Mouse (Mus musculus): ENCODE measurements around the gene Lin7b. TPM values are rescaled to one million over a fixed set of nuclear protein-coding genes. Genes with fewer than 3 reads are reported as not detected.
A peak's percentile ranks its signal among the peaks of the same experiment; 100 is the strongest.
"Not testable (repeated sequence)": the region's sequence is repeated elsewhere in the genome, so short reads cannot be mapped to it uniquely, and the experiment has no call there.

Gene Lin7b
- polyA plus RNA-seq, 1 experiment from 2014 or later = 1.9 TPM

DNA sequence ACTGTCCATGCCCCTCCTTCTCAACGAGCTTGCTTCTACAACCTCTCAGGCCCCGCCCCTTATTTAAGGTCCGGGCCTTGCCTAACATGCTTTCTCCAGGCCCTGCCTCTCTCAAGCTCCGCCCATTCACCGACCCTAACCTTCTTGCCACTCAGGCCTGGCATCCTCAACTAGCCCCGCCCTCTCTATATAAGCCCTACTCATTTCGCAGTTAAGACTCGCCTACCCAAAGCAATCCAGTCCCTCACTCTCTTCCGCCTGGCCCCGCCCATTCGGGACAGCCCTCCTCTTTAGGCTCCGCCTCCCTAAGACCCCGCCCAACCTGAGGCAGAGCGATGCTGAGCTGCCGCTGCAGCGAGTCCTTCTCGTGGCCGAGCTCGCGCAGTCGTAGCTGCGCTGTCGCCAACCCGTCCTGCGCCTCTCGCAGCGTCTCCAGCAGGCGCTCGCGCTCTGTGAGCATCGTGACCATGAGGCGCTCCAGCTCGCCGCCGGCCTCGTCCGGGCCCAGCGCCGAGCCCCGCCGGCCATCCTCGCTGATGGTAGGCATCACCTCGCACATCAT lies 9.1 kb downstream of the Lin7b start:
- peaks cover 9% of the 10 kb centered on the region; the same call in 1 of the 2 replicates for H3K4me1 ChIP-seq
- H3K9me3 ChIP-seq = no peaks in the 10 kb centered on the region
- H3K27me3 ChIP-seq = peaks cover 63% of the 10 kb centered on the region
- no peak overlapping the region for H3K27ac ChIP-seq
- peak; percentile 78 for ATAC-seq (ENCODE audit: insufficient number of reproducible peaks, insufficient read depth, low FRiP score, low TSS enrichment)
- under 1% methylated on average over 43 of the region's 43 CpGs for WGBS
- H3K9ac ChIP-seq = peak overlapping the region; percentile 45
- no peaks in the 10 kb centered on the region for H3K36me3 ChIP-seq
- peak overlapping the region; percentile 62 for H3K4me2 ChIP-seq (replicated peaks)
- peak overlapping the region; percentile 40 for H3K4me3 ChIP-seq

DNA sequence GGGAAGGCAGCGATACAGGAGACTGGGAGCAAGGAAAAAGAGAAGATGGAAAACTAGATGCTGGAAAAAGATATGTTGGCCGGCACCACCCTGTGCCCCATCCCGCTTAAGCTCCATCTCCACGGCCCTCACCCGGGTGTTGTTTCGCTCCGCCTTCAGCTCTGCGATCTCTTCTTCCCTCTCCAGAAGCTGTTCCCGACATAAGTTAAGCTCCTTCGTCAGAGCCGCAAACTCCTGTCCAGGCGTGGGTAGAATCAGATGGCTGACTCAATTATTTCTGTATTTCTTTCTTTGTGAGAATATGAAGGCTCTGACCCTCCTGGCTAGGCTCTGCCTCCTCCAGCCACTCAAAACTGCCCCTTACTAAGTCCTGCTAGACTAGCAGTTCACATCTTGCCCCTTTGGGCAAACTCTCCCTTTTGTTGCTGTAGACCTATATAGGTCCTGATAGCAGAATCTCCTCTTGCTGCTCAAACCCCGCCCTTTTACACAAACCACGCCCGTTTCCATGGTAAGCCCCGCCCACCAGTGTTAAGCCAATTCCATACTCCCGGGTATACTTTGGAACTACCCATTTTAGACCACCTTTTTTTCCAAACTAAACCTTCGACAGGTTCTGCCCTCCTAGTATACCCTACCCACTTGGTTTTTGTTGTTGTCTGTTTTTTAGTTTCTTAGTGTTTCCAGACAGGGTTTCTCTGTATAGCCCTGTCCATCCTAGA lies 9.8 kb downstream of the Lin7b start:
- Histone ChIP-seq H3K27me3 (peaks cover 63% of the 10 kb centered on the region), H3K4me2 (replicated peaks) (no peak overlapping the region), H3K27ac (no peak overlapping the region), H3K9me3 (no peaks in the 10 kb centered on the region), H3K4me3 (peak overlapping the region; percentile 40), H3K4me1 (peaks cover 5% of the 10 kb centered on the region; the same call in 1 of the 2 replicates), H3K36me3 (no peaks in the 10 kb centered on the region), H3K9ac (no peak overlapping the region)
- WGBS = 48% methylated on average over 18 of the region's 18 CpGs
- no peak for ATAC-seq (ENCODE audit: insufficient number of reproducible peaks, insufficient read depth, low FRiP score, low TSS enrichment)

DNA sequence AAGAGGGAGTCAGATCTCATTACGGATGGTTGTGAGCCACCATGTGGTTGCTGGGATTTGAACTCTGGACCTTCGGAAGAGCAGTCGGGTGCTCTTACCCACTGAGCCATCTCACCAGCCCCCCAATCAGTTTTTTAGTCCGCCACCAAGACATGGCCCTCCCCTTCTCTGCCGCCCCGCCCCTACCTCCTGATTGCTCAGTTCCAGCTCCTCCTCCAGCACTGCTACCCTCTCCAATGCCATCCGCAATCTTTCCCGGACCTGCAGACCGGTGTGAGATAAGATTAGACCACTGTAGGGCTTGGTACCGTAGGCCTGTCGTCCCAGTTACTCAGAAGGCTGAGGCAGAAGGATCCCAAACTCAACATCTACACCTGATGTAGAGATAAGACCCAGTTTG lies 11.3 kb downstream of the Lin7b start:
- H3K27me3 ChIP-seq = peaks cover 49% of the 10 kb centered on the region
- WGBS = 59% methylated on average over 11 of the region's 11 CpGs
- not testable (repeated sequence) for ATAC-seq (ENCODE audit: insufficient number of reproducible peaks, insufficient read depth, low FRiP score, low TSS enrichment)

DNA sequence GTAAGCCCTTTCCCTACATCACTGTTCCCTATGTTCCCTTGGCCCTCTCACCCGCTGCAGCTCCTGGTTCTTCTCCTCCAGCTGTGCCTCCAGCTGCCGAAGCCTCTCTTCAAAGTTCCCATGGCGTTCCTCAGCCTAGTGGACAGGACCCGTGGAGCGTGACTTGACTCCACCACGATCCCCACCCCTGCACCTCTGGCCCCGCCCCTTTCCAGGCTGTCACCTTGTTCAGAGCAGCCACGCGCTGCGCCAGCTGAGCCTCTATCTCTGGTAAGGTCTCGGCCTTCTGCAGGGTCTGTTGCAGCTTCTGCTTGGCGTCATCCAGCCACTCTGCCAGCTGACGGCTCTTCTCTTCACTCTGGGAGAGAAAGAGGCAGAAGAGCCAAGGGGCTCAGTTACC lies 14.3 kb downstream of the Lin7b start:
- ATAC-seq (ENCODE audit: insufficient number of reproducible peaks, insufficient read depth, low FRiP score, low TSS enrichment) = no peak
- Histone ChIP-seq H3K4me2 (replicated peaks) (no peak overlapping the region), H3K36me3 (no peaks in the 10 kb centered on the region), H3K27ac (no peak overlapping the region), H3K9me3 (no peaks in the 10 kb centered on the region), H3K4me1 (no peaks in the 10 kb centered on the region), H3K4me3 (no peak overlapping the region), H3K27me3 (peaks cover 23% of the 10 kb centered on the region), H3K9ac (no peak overlapping the region)
- WGBS = 57% methylated on average over 13 of the region's 13 CpGs

More for the DNA sequence above, 11.3 kb downstream of the Lin7b start:
- H3K9me3 ChIP-seq; H3K4me1 ChIP-seq; H3K4me3 ChIP-seq; H3K4me2 ChIP-seq (replicated peaks); H3K27ac ChIP-seq; H3K36me3 ChIP-seq; H3K9ac ChIP-seq: not testable (repeated sequence)

DNA sequence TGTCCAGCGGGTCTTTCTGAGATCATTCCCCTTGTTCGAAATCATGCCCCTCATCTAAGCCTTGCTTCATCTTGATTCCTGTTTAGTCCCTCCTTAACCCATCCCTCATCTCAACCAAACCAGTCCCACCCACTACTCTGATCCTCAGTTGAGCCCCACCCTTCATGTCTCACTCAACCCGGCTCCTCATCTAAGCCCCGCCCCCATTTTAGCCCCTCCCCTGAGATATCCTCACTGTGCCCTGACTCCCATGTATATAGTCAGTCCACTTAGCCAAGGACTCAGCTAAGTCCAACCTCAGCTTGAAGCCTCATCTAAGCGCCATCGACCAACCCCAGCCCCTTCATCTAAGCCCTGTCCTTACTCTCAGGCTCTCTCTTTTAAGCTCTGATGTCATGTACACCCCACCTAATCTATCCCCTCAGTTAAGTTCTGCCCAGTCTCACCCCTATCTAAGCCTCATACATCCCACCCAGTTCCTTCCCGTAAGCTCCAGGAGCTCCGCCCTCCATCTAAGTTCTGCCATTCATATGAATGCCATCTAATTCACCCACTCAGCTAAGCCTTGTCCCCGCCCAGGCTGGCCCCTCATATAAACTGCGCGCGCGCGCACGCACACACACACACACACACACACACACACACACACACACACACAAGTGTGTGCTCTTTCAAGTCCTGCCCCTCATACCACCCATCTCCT lies 14.9 kb downstream of the Lin7b start:
- Histone ChIP-seq H3K4me2 (replicated peaks) (no peak overlapping the region), H3K27me3 (peaks cover 17% of the 10 kb centered on the region), H3K9me3 (no peaks in the 10 kb centered on the region), H3K36me3 (no peaks in the 10 kb centered on the region), H3K4me3 (no peak overlapping the region), H3K27ac (no peak overlapping the region), H3K9ac (no peak overlapping the region), H3K4me1 (no peaks in the 10 kb centered on the region)
- ATAC-seq (ENCODE audit: insufficient number of reproducible peaks, insufficient read depth, low FRiP score, low TSS enrichment) = no peak
- 78% methylated on average over 15 of the region's 15 CpGs for WGBS

DNA sequence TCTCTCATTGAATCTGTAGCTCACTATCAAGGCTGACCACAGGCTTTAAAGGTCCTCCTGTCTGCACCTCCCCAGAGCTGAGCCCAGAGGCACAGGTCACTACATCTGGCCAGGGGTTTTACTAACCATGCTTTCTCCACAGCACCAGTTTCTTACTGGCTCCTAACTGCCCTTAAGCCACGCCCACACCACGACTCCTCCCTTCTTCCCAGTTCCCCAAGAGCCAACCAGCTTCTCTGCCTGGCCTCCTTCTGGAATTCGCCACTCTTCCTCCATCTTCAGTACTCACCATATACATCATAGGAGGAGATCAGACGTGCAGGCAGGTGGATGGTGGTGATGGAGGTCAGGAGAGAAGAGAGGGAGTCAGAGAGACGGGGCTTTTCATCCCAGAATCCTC lies 17.3 kb downstream of the Lin7b start:
- H3K9ac ChIP-seq = no peak overlapping the region
- H3K9me3 ChIP-seq = no peaks in the 10 kb centered on the region
- H3K36me3 ChIP-seq = no peaks in the 10 kb centered on the region
- H3K4me1 ChIP-seq = no peaks in the 10 kb centered on the region
- no peak overlapping the region for H3K27ac ChIP-seq
- H3K27me3 ChIP-seq = peaks cover 8% of the 10 kb centered on the region; the same call in 1 of the 2 replicates
- WGBS = 22% methylated on average over 5 of the region's 5 CpGs
- no peak overlapping the region for H3K4me2 ChIP-seq (replicated peaks)
- H3K4me3 ChIP-seq = no peak overlapping the region
- no peak for ATAC-seq (ENCODE audit: insufficient number of reproducible peaks, insufficient read depth, low FRiP score, low TSS enrichment)

DNA sequence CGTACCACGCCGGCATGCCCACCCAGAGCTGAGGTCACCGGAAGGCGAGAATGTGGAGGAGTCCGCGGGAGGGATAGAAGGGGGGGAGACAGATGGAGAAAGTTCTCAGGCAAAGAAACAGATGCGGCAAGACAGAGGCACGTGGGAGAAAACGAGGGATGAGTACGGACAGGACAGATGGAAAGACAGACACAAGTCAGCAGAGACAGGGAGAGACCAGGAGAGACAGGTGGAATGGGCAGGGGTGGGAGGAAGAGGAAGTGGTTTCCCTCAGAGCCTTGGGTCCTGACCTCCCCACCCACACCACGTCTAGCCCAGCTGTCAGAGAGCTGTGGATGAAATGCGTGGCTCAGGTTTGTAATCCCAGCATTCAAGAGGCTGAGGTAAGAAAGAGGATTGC lies 23.5 kb downstream of the Lin7b start:
- WGBS = 74% methylated on average over 13 of the region's 13 CpGs

DNA sequence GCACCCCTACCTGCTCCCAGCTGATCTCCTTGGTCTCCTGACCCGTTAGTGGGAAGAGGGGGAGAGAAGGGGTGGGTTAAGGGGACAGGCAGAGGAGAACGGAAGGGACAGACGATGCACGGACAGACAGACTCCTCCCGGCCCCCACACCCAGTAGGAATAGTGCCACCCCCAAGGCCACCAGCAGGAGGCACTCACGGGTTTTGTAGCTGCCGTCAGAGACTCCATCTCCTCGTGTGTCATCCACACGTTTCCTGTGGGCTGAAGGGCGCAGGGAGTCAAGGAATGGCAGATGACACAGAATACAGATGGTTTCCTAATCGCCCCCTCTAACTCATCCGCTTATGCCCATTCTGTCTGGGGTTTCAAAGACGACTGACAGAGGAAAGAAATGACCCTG lies 26.8 kb downstream of the Lin7b start:
- Histone ChIP-seq H3K27ac (no peak overlapping the region), H3K4me3 (no peak overlapping the region), H3K9me3 (no peaks in the 10 kb centered on the region), H3K4me1 (peaks cover 23% of the 10 kb centered on the region), H3K27me3 (no peaks in the 10 kb centered on the region; the same call in 1 of the 2 replicates), H3K9ac (no peak overlapping the region), H3K36me3 (no peaks in the 10 kb centered on the region), H3K4me2 (replicated peaks) (no peak overlapping the region)
- WGBS = 21% methylated on average over 13 of the region's 13 CpGs
- no peak for ATAC-seq (ENCODE audit: insufficient number of reproducible peaks, insufficient read depth, low FRiP score, low TSS enrichment)

More for the DNA sequence above, 23.5 kb downstream of the Lin7b start:
- Histone ChIP-seq H3K27me3 (no peaks in the 10 kb centered on the region; the same call in 1 of the 2 replicates), H3K4me1 (no peaks in the 10 kb centered on the region), H3K27ac (no peak overlapping the region), H3K9ac (no peak overlapping the region), H3K9me3 (no peaks in the 10 kb centered on the region), H3K36me3 (no peaks in the 10 kb centered on the region), H3K4me3 (no peak overlapping the region), H3K4me2 (replicated peaks) (no peak overlapping the region)
- no peak for ATAC-seq (ENCODE audit: insufficient number of reproducible peaks, insufficient read depth, low FRiP score, low TSS enrichment)

DNA sequence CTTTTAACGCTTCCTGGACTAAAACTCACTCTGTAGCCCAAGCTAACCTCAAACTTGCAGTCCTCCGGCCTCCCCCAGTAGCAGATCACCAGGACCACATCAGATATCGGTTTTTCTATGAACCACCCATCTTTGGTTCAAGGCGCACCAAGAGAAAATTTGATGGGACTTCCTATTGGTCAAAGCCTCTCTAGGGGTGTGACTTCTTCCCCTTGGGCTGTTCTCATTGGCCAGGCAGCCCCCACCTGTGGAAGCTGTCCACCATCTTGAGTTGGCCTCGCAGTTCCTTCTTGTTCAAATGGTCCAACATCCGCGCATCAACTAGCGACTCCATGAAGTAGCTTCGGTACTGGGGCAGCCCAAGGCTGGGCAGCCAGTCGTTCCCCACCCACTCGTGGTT lies 28.3 kb downstream of the Lin7b start:
- no peak overlapping the region; the same call in 1 of the 2 replicates for H3K27ac ChIP-seq
- no peak overlapping the region for H3K9ac ChIP-seq
- no peaks in the 10 kb centered on the region for H3K9me3 ChIP-seq
- H3K4me2 ChIP-seq (replicated peaks) = no peak overlapping the region
- 92% methylated on average over 11 of the region's 11 CpGs for WGBS
- H3K4me3 ChIP-seq = no peak overlapping the region
- no peak for ATAC-seq (ENCODE audit: insufficient number of reproducible peaks, insufficient read depth, low FRiP score, low TSS enrichment)
- peaks cover 32% of the 10 kb centered on the region for H3K4me1 ChIP-seq
- H3K36me3 ChIP-seq = no peaks in the 10 kb centered on the region
- H3K27me3 ChIP-seq = no peaks in the 10 kb centered on the region; the same call in 1 of the 2 replicates

DNA sequence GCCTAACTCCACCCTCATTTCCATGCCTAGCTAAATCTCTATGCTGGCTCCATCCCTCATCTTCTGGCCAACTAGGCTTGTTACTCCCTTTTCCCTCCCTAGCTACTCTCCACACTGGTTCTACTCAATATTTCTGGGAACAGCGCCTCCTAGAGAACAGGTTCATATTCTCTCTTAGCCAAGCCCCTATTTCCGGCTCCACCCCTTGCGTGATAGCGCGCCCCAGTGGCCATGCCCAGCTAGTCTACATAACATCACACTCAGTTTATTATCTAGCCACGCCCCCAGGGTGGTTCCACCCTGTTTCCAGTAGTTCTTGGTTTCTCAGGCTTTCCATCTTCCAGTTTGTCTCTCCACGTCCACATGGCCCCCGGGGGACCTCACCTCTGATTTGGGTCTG lies 29.1 kb downstream of the Lin7b start:
- Histone ChIP-seq H3K9ac (no peak overlapping the region), H3K9me3 (no peaks in the 10 kb centered on the region), H3K27me3 (no peaks in the 10 kb centered on the region; the same call in 1 of the 2 replicates), H3K4me2 (replicated peaks) (peak overlapping the region; percentile 93), H3K4me3 (peak overlapping the region; percentile 52), H3K36me3 (no peaks in the 10 kb centered on the region), H3K4me1 (peaks cover 32% of the 10 kb centered on the region), H3K27ac (peak overlapping the region; percentile 72)
- 2% methylated on average over 8 of the region's 8 CpGs for WGBS
- ATAC-seq (ENCODE audit: insufficient number of reproducible peaks, insufficient read depth, low FRiP score, low TSS enrichment) = no peak

DNA sequence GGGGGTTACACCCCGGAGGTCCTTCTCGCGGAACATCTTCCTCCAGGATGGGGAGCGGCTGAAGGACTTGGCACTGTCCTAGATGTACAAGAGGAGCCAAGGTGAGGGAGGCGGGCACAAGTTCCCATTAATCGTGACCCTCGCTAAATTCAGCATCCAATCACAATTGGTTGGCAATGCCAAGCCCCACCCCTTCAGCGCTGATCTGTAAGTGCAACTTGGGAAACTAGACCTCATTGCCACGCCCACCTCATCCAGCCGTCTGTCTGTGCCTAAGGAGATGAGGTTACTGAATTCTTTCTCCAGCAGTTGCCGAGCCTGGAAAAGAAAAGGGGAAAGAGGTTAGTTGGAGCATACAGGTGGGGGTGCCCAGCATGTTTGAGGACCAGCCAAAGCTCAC lies 29.7 kb downstream of the Lin7b start:
- Histone ChIP-seq H3K4me2 (replicated peaks) (peak overlapping the region; percentile 93), H3K36me3 (no peaks in the 10 kb centered on the region), H3K27me3 (no peaks in the 10 kb centered on the region; the same call in 1 of the 2 replicates), H3K9me3 (no peaks in the 10 kb centered on the region), H3K4me3 (peak overlapping the region; percentile 52), H3K27ac (peak overlapping the region; percentile 72), H3K9ac (peak overlapping the region; percentile 63), H3K4me1 (peaks cover 32% of the 10 kb centered on the region)
- under 1% methylated on average over 11 of the region's 11 CpGs for WGBS
- no peak for ATAC-seq (ENCODE audit: insufficient number of reproducible peaks, insufficient read depth, low FRiP score, low TSS enrichment)

DNA sequence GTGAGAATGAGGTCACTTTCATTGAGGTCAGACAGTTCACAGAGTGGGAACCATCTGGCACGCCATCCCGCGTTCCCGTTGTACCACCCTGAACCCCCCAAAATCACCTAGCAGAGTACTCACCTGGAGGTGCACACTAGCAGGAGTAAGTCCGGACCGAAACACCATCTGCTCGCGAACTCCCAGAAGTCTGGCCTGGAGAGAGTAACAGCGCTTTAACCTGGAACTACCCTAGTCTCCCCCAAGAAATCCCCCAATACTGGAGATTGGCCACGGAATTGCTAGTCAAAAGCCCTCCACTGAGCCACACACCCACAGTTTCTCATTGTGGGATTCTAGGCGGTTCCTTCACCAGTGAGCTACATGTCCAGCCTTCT lies 30.3 kb downstream of the Lin7b start:
- peak overlapping the region; percentile 50 for H3K27ac ChIP-seq
- WGBS = 1% methylated on average over 11 of the region's 11 CpGs
- H3K9ac ChIP-seq = peak overlapping the region; percentile 63
- no peaks in the 10 kb centered on the region for H3K9me3 ChIP-seq
- H3K4me2 ChIP-seq (replicated peaks) = peak overlapping the region; percentile 93
- H3K36me3 ChIP-seq = no peaks in the 10 kb centered on the region
- ATAC-seq (ENCODE audit: insufficient number of reproducible peaks, insufficient read depth, low FRiP score, low TSS enrichment) = no peak
- no peaks in the 10 kb centered on the region; the same call in 1 of the 2 replicates for H3K27me3 ChIP-seq
- H3K4me1 ChIP-seq = peaks cover 36% of the 10 kb centered on the region
- peak overlapping the region; percentile 52 for H3K4me3 ChIP-seq
